Mouse (Mus musculus): ENCODE results near the gene Enpp7. TPM values are rescaled to one million over a fixed set of nuclear protein-coding genes. Genes with fewer than 3 reads are reported as not detected.

Gene Enpp7
- total RNA-seq, 2 experiments from 2014 or later: not detected

- intact Hi-C loops (cut with DNase I): no loop called here
- DNase-seq (ENCODE audit: low spot score in 2 of 2): no peak
Measured at GRCm38 (mm10) chr11:119026203-119026602, 38.2 kb downstream of the Enpp7 start.

- DNase-seq (ENCODE audit: low spot score in 2 of 2): peak in 1 of 2 experiments; percentile 74
- intact Hi-C loops (cut with DNase I): no loop called here
Measured at GRCm38 (mm10) chr11:119033874-119034558, 46.0 kb downstream of the Enpp7 start.

- no peak for DNase-seq (ENCODE audit: low spot score in 2 of 2)
- intact Hi-C loops (cut with DNase I): loop anchor here (5.0 kb wide), 1 partner anchor 37 kb away; no protein-coding TSS in a partner anchor
Measured at GRCm38 (mm10) chr11:119034635-119035034, 46.6 kb downstream of the Enpp7 start.

GRCm38 (mm10) chr11:119035094-119035685 is 47.2 kb downstream of the Enpp7 start:
- intact Hi-C loops (cut with DNase I): loop anchor here (5.0 kb wide), 1 partner anchor 38 kb away; no protein-coding TSS in a partner anchor

GRCm38 (mm10) chr11:119035686-119036165 is 47.7 kb downstream of the Enpp7 start:
- no peak for DNase-seq (ENCODE audit: low spot score in 2 of 2)
- intact Hi-C loops (cut with DNase I): loop anchor here (5.0 kb wide), 1 partner anchor 38 kb away; no protein-coding TSS in a partner anchor

More at GRCm38 (mm10) chr11:119035094-119035685, 47.2 kb downstream of the Enpp7 start:
- DNase-seq (ENCODE audit: low spot score in 2 of 2): no peak

- intact Hi-C loops (cut with DNase I): loop anchor here (5.0 kb wide), 1 partner anchor 39 kb away; no protein-coding TSS in a partner anchor
- no peak for DNase-seq (ENCODE audit: low spot score in 2 of 2)
Measured at GRCm38 (mm10) chr11:119036447-119036846, 48.5 kb downstream of the Enpp7 start.

GRCm38 (mm10) chr11:119036934-119037779 is 49.2 kb downstream of the Enpp7 start:
- no peak for DNase-seq (ENCODE audit: low spot score in 2 of 2)
- intact Hi-C loops (cut with DNase I): loop anchor here (5.0 kb wide), 1 partner anchor 40 kb away; no protein-coding TSS in a partner anchor

GRCm38 (mm10) chr11:119037780-119038401 is 49.9 kb downstream of the Enpp7 start:
- intact Hi-C loops (cut with DNase I): loop anchor here (5.0 kb wide), 1 partner anchor 41 kb away; no protein-coding TSS in a partner anchor
- no peak for DNase-seq (ENCODE audit: low spot score in 2 of 2)

- DNase-seq (ENCODE audit: low spot score in 2 of 2): no peak
- intact Hi-C loops (cut with DNase I): loop anchor here (5.0 kb wide), 1 partner anchor 42 kb away; no protein-coding TSS in a partner anchor
Measured at GRCm38 (mm10) chr11:119038744-119039484, 50.9 kb downstream of the Enpp7 start.

- intact Hi-C loops (cut with DNase I): loop anchor here (2.0 to 5.0 kb wide), 2 partner anchors 17 to 43 kb away; no protein-coding TSS in a partner anchor
- DNase-seq (ENCODE audit: low spot score in 2 of 2): no peak
Measured at GRCm38 (mm10) chr11:119039732-119040512, 51.9 kb downstream of the Enpp7 start.

- DNase-seq (ENCODE audit: low spot score in 2 of 2): peak; percentile 99 to 100
- intact Hi-C loops (cut with DNase I): loop anchor here (2.0 kb wide), 1 partner anchor 16 kb away; no protein-coding TSS in a partner anchor
Measured at GRCm38 (mm10) chr11:119040600-119041324, 52.8 kb downstream of the Enpp7 start, which contains the start of gene Cbx8. TSS of gene Cbx8 (minus strand) at chr11:119040969.

GRCm38 (mm10) chr11:119041325-119041716 is 53.3 kb downstream of the Enpp7 start:
- intact Hi-C loops (cut with DNase I): loop anchor here (2.0 kb wide), 1 partner anchor 15 kb away; no protein-coding TSS in a partner anchor

GRCm38 (mm10) chr11:119041750-119042465 is 53.9 kb downstream of the Enpp7 start:
- intact Hi-C loops (cut with DNase I): loop anchor here (2.0 kb wide), 1 partner anchor 15 kb away; no protein-coding TSS in a partner anchor
- DNase-seq (ENCODE audit: low spot score in 2 of 2): no peak

More at GRCm38 (mm10) chr11:119041325-119041716, 53.3 kb downstream of the Enpp7 start:
- DNase-seq (ENCODE audit: low spot score in 2 of 2): no peak
